Mouse (Mus musculus): ENCODE measurements around the gene Mnd1.

Mnd1 gene

DNA sequence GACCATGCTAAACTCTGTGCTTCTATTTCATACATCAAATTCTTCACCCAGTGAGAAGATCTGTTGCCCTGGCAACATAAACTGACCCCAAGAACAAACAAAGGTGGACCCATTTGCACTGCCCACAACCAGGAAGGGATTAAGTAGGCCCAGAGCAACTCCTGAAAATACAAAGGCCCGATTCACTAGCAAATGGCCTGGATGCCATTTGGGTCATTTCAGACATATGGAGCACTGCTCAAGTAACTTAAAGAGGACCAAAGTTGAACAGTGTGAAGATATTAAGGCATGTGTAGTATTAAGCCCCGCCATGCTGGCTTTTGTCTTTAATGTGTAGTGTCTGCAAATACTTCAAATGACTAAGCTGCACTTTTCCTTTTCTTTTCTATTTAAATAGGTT lies 68.7 kb downstream of the Mnd1 start:
- no peak for DNase-seq

DNA sequence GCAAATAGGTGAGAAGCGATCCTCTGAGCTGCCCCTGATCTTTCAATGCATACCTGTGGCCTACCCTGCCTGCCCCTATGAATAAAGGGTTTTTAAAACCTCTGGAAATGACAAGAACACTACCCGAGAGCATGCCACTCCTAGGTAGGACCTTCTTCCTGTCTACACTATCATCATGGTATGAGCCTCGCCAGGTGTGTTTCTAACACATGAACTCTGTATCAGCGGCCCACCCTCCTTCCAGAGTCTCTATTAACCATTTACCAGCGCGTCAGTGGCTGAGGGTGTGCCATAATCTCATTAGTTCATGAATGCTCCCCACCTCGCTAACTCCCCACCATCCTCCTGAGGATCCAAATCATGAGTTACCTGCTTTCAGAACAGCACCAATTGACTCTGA lies 69.2 kb downstream of the Mnd1 start:
- DNase-seq = no peak

DNA sequence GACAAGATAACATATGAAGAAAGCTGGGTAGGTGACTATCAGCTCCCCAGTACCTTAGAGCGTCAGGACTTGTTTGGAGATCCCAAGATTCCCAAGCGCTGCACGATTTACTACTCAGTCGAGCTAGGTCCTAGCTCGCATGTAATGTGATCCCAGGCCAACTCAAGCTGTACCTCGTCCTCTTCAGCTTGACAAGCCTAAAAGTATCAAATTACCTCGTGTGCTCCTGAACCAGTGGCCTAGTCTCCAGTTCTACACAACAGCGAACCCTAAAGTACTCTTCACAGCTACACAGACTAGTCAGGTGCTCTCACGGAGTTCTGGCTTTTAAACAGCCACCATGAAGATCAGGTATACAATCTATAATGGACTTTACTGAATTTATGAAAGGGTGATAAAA lies 70.2 kb downstream of the Mnd1 start:
- no peak for DNase-seq

DNA sequence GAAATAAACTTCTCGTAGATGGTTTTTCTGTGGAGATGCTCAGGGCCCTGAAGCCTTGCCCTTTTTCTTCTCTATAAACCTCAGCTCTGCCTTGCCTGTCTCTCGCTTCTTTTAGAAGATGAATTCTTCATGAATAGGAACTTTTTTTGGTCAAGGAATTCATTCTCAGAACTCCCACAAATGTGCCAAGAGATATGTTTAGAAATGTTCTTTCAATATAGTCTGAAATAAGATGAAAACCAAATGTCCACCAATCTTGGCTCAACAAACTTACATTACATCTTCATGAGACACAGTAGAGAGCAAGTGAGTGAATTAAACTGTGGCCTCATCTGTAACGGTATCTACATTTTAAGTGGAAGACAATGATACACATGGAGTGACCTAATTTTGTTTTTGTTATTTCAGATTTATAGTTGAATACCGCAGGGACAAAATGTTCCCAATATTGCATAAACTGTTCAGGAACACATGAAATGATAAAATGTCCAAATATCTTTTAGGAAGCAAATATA lies 74.3 kb downstream of the Mnd1 start:
- no peak for DNase-seq

DNA sequence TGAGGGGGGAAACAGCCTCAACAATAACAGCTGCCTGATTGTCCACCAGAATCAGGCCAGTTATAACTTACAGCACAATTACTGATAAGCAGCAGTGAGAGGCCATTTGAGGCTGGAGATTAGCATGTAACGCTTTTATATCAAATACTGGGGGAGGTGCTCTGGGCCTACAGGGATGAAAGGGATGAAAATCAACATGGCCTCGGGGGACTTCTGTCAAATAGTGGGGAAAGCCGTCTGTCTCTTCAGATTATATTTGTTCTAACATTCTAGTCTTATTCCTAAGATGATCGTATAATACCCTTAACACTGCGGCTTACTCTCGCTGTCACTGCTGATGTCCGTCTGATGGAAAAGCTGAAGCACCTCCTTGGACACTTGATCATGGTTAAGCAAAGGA lies 75.5 kb downstream of the Mnd1 start:
- no peak for DNase-seq

DNA sequence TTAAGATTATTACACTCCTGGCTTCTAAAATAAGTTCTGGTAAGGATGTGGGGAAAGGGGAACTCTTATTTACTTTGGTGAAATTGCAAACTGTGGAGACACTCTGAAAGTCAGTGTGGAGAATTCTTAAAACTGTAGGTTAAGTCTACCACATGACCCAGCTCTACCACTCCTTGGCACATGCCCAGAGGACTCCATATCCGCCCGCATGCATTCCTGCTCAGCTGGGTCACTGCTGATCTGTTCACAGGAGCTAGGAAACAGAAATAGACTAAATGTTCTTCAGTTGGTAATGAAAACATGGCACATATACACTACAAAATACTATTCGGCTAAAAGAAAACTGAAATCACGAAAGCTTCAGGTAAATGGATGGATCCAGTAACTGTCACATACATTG lies 78.1 kb downstream of the Mnd1 start:
- no peak for DNase-seq

DNA sequence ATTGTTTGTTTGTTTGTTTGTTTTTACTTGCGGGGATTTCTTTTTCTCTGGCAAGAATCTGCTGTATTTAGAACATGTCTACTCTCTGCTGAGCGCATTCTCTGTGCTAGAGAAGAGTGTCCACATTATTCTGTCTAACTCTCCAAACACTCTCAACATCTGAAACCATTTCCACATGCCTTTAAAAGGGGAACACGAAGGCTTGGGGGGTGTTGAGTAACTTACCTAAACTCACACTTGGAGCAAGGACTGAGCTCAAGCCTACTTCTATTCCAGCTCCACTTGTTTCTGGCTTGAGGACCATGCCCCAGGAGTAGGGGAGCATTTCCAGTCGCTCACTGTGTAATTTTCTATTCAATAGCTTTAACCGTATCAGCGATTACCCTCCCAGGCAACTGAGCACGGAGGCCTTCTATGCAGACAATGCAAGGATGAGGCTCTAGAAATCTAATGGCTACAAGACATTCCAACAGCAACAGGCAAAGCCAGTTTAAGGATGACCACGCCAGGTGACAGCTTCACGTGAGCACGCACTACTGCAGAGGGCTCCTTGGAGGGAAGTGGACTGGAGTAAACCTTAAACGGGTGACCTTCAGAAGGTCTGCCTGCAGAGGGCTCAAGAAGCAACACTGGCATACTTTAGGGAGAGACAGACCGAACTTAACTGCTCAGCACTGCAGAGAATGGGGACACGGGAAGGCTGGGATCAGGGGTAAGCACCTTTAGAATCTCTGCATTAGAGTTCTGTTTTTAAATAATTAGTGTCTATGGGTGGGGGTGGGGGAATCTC lies 78.8 kb downstream of the Mnd1 start:
- no peak for DNase-seq

DNA sequence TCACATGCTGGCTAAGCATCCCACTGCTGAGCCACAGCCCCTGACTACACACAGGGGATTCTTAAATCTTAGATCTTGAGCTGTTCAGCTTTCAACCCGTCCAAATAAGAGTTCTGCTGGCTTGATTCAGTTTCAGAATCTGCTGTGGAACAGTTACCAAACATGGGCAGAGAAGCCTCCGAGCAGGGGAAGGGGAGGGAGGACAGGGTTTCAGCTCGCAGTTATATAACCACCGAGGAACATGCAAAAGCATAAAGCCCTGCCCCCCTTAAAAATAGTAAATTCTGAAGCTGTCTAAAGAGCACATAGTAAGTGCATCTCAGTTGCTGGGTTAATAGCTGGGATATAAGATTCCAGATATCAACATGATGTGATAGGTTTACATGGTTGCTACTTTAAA lies 80.1 kb downstream of the Mnd1 start:
- DNase-seq = no peak

DNA sequence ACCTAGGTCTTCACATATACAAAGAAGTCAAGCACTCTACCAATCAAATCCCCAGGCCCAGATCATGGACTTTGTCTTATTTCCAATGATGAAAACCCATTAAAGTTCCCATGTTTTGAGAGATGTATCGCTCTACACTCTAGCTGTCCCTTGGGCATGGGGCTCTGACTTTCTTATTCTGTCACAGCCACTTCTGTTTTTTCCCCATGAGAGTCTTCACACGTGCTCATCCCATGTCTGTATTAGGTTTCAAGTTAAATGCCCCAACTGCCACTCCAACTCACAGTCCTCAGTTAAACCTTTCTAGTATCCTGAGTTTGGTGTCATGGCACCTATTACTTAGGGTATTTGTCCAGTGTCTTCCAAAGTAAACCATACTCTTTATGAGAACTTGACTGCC lies 80.8 kb downstream of the Mnd1 start:
- DNase-seq = no peak

DNA sequence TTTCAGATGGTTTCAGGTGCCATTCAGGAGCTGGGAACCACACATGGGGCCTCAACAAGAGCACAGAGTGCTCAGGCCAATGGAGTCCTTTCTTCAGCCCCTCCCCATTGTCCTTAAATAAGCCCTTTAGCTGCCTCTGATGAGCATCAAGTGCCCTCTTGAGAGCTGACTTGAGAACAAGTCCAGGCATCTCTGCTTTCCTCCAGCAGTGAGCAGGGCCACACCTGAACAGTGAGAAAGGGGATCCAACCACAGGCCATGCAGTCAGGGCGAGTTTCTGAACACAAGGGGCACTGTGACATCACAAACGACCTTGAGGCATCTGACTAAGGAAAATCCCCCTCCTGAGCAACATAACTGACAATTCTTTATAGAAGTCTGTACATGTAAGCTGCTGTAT lies 83.9 kb downstream of the Mnd1 start:
- DNase-seq = no peak

DNA sequence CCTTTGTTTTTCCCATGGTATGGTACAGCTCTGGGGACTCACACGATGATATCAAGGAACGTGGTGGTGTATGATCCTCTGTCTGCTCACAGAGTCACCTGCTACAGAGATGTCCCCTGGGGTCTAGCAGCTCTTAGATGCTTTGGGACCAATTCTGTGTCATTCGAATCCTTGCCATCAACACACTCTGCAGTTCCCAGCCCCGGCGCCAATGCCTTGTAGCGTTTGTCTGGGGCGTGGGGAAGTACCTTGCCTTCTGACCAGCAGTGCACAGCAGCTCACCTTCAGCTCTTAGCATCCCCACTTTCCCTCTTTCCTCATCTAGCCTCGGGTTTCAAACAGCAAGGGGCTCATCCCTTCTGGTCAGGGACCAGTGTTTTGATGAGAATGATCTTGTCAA lies 84.8 kb downstream of the Mnd1 start:
- no peak for DNase-seq

DNA sequence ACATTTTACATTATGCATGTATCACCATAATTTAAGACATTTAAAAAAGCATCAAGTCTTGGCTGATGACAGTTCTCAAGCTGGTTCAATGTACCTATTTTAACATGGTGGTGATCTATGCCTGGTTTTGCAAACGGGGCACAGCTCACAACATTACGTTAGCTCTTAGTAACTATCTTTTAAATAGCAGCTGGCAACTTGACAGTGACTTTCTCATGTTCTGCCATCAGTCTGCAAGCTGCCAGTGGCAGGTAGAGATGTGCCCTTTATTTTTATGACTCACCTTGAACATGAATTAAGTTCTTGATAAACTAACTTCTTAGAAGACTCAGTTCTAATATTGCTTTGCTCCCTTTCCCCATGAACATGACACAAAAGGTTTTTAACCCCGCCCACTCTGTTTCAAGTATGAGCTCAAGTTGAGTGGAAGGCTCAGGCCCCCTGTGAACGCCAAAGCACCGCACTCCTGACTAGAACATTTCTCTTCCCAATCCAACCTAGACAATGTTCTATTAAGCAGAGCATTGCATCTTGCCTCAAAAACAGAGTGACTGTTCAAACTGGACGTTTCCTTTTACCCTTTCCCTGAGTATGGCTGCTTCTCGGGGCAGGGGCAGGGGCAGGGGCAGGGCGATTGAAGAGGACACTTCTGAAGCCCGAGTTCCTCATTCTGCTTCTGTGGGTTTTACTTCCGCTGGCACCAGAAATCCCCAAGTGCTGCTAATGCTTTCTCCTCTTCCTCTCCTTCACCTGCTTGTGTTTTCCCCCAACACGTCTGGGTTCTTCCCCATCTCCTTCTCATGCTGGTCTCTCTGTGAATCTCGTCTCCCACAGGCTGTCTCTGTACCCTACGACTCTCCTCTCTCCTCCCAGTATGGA lies 86.5 kb downstream of the Mnd1 start:
- DNase-seq = peak; percentile 12

DNA sequence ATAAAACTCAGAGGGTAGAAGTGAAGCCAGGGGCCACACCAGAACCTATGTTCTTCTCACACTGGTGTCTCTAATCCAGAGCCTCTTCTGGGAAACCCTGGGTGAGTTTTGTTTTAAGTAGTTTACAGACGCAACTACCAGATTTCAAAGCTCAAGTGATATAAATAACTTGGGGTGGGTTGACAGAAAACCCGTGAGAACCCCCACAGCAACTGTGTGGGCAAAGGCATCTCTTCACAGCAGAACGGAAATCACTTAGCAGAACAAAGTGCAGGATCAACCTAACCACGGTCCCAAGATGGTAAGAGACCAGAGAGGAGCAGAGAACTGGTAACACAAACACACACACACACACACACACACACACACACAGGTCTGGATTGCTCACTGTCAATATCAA lies 89.8 kb downstream of the Mnd1 start:
- no peak for DNase-seq

DNA sequence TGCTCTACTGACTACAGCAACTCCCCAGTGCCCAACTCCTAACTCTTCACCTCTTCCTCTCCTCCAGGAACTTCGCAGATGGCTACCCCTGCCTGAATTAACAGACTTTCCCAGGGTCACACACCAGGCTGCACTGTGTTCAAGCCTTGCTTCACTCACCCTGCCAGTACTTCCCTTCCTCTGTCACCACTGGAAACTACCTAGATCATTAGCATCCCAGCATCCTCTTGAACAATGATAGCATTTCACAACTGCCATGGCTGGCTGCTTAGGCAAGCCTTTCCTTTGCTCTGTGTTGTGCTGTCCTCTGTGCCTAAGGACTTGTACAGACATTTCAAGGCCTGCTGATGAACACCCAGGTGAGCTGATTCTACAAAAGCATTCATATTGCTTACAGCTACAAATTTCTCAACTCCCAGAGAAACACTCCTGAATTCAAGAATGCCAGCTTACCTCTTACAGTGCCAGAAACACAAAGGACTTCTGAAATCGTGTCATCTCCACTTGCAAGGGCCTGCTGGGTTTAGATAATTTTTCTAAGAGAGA lies 92.1 kb downstream of the Mnd1 start:
- DNase-seq = no peak

DNA sequence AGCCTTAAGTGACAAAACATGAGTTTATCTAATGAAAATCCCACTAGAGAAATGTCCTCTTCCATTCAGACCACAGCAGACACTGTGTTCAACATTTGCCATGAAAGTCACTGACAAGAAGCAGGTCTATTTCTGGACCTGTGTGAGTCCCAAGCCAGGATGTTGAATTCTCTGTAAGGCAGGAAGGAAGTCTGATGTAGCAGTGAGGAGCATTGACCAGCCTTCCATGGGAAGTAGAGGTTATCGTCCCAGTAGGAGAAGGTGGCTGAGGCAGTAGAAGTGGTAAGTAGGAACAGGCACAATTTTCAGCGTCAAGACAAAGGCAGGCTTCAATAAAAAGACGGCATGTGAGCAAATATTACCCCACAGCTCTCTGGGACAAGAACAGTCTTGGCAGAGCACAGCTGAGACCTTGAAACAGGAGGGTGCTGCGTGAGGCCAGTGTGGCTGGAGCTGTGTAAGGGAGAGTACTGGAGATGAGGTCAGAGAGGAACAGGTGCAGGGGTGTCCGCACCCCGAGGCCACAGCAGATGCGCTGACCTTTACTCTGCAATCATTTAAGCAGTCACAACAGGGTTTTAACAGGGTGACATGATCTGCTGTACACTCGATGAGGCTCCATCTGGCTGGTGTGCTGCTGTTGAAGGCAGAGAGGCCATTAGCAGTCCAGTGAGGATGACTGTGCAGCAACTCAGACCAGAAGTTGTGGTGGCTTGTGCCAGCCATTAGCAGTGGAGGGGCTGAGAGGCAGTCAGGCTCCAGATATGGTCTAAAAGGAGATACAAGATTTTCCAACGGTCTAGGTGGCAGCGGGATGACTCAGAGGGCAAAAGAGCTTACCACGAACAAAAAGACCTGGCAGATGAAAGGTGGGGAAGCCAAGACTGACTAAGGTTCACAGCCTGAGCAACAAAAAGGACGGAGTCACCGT lies 93.8 kb downstream of the Mnd1 start:
- no peak for DNase-seq

DNA sequence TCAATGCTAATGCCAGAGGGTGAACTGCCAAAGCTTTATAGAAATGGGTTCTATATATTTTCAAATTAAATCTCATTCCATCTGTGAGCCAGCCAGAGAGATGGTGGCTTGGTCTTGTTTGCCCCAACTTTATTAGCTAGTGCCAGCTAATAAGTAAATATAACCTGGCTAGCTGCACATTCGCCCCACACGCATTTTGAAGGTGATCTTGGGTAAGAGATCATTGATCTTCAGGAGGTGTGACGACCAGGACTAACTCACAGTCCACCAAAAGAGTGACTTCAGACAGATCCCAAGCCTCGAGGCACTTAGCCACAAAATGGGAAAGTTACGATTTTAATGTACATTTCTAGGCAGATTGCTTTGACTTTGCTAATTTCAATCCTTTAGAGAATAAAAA lies 94.6 kb downstream of the Mnd1 start:
- DNase-seq = no peak

DNA sequence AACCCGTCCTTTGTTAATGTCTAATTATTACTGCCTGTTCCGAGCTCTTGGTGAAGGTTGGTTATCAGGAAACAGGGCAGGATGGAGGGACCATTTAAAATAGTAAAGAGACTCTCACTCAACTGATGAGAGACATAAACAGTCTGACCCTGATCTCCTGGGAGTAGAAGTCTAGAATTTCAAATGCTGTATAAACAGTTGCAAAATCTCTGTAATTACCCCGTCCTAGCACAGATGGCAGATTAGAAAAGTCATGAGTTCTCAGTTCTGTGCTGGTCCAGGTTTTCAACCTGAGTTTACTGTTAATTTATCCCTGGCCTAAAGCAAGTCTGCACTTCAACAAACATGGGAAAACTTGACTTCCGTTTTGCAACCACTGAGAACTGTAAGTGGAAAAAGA lies 95.5 kb downstream of the Mnd1 start:
- DNase-seq = no peak

DNA sequence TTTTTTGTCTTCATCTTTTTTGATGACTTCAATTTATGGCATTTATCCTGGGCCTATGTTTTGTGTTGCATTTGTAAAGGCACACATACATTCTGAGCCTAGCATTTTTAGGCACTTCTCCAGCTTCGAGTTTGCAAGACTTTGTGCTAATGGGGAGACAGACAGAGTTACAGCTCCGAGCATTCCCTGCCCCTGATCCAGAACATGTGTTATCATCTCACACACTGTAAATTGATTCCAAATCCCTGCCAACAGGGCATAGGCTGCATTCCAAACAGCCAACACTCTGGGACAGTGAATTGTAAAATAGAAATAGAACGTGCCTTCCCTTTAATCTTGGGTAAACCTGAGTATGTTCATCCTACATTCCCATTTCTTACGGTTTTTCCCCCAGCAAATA lies 95.9 kb downstream of the Mnd1 start:
- no peak for DNase-seq

DNA sequence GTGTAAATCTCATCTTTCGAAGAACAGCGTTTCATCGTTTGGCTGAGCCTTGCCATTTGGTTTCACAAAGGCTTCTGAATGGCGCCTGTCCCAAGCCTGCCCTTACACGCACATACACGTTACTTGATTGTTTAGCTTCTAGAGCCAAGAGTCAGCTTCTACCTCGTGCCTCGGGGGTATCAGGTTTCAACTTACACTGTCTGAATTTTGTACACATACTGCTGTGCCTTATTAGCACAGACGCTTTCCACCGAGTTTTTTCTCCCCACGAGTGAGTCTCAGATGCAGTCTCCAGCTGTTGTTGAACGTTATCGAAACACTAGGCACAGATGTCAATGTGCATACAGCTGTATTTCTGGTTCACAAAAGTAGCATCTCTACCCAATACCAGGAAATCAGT lies 96.3 kb downstream of the Mnd1 start:
- DNase-seq = no peak

DNA sequence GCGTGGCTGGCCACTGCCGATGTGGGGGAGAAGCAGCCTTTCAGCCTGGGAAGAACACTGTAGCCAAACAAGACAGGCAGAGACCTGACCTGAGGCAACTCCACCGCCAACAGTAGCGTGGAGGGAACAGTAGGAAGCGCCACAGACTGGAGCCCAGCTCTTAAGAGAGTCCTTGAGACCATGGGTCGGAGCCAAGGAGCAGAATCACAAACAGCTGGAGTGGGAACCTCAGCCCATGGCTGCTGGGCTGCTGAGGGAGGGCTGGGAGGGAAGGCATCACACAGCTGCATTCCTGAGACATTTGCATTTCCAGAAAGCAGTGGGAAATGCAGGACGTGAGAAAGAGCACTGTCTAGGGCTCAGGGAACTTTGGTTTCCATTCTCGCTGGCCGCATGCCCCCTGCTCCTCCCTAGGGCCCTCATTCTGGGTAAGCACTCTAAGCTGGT lies 106.8 kb downstream of the Mnd1 start:
- DNase-seq = no peak

DNA sequence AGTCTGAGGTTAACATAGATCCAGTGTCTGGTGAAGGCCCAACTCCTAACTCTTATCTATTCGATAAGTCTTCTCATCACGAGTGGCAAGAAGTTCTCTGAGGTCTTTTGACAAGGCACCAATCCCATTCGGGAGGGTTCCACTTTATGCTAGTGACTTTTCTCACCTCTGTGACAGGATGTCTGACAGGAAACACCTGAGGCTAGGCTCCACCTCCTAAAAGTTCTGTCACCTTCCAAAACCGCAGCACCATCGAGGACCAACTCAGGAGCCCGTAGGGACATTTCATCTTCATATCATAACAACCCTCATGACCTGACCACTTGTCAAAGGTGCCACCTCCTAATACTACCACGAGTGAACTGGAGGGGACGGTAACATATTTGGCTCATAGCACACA lies 109.4 kb downstream of the Mnd1 start:
- no peak for DNase-seq

DNA sequence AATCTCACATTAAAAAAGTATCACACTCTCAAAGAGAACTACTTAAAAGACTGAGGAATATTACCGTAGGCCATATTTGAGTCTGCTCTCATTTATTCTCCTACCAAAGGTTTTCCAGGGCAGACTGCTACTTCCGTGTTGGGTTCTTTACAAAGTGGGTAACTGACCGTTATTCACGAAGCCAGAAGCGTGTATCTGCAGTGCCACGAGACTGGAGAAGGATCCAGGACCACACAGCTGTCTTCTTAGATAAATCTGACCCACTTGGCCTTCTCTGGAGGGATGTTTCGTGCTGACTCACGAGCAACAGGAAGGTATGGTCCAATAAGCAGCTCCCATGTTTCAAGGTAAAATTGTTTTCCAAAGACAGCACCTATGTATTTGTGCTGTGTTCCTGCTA lies 113.8 kb downstream of the Mnd1 start:
- no peak for DNase-seq

Data from kidney, adult 9 months (tissue).